Mouse (Mus musculus) macrophage (primary cell): ENCODE measurements around the gene Cabp7. TPM values are rescaled to one million over a fixed set of nuclear protein-coding genes. Genes with fewer than 3 reads are reported as not detected.

Experiments
- polyA plus RNA-seq: library from polyadenylated mRNA; stranded (reverse); fragments of 250-400 nt; gene quantifications from 3 replicates; pipeline ENCODE4 v1.2.4, GENCODE M21; 2018; ENCODE audit warnings: inconsistent platforms

The Cabp7 gene
- polyA plus RNA-seq, 1 experiment from 2014 or later = 0.04 TPM

Other genes starting within 250 kb of the Cabp7 start
- 29.0 to 45.2 TPM (median 31.3 TPM) in 3 replicates for gene Mtmr3, start 151.9 kb downstream of the Cabp7 start, polyA plus RNA-seq
- not detected in 3 replicates for gene Gm11032, start 126.7 kb downstream of the Cabp7 start, polyA plus RNA-seq
- 29.1 to 42.2 TPM (median 35.1 TPM) in 3 replicates for gene Ascc2, start 109.0 kb downstream of the Cabp7 start, polyA plus RNA-seq
- gene Uqcr10, start 42.4 kb downstream of the Cabp7 start, polyA plus RNA-seq = 160 to 375 TPM (median 326 TPM) in 3 replicates
- gene Zmat5, start 42.1 kb downstream of the Cabp7 start, polyA plus RNA-seq = 12.8 to 30.5 TPM (median 29.0 TPM) in 3 replicates
- 42.7 to 60.3 TPM (median 44.6 TPM) in 3 replicates for gene Nf2, start 102.8 kb upstream of the Cabp7 start, polyA plus RNA-seq
- gene Nipsnap1, start 127.2 kb upstream of the Cabp7 start, polyA plus RNA-seq = 1.7 to 4.1 TPM (median 2.3 TPM) in 3 replicates
- gene Thoc5, start 148.5 kb upstream of the Cabp7 start, polyA plus RNA-seq = 27.0 to 37.9 TPM (median 33.4 TPM) in 3 replicates
- 0.11 to 0.14 TPM in 2 of 3 replicates, not detected in the other for gene Nefh, start 201.3 kb upstream of the Cabp7 start, polyA plus RNA-seq
- gene Ap1b1, start 240.0 kb upstream of the Cabp7 start, polyA plus RNA-seq = 127 to 179 TPM (median 133 TPM) in 3 replicates